Comparison of ENCODE assay signal across 12 mouse cellular contexts in genomic region chr13:82058131-82058731, GRCm38 (mm10).
DNase-seq lines count a peak whose midpoint lies in the region; ATAC-seq lines count a peak whose summit lies in the region.
"Had no signal": no experiment of that assay in that cellular context is flagged by ENCODE, and none has a peak within 500 bp of the region (broad histone marks: within the 10 kb centered on the region; RNA-seq: fewer than 3 reads in every experiment).

No protein-coding gene starts in this region.

- no peak overlapping the region for H3K9ac ChIP-seq in embryonic facial prominence, embryonic 11.5 days (replicated peaks; ENCODE audit: low read length)
- no peak overlapping the region for H3K9ac ChIP-seq in forebrain, embryonic 16.5 days (replicated peaks; ENCODE audit: low read depth, low read length)
- no peak overlapping the region for H3K9ac ChIP-seq in limb, embryonic 13.5 days
- no peak overlapping the region for H3K9ac ChIP-seq in intestine, embryonic 15.5 days
- H3K9ac ChIP-seq: liver, embryonic 15.5 days; stomach, embryonic 15.5 days had no signal

- H3K36me3 ChIP-seq in embryonic facial prominence, embryonic 11.5 days (replicated peaks; ENCODE audit: control insufficient read depth, insufficient read depth, low read depth, low read length) = no peaks in the 10 kb centered on the region
- no peaks in the 10 kb centered on the region for H3K36me3 ChIP-seq in embryonic facial prominence, embryonic 10.5 days (replicated peaks)
- no peaks in the 10 kb centered on the region for H3K36me3 ChIP-seq in forebrain, embryonic 16.5 days (ENCODE audit: control insufficient read depth, insufficient read depth)
- H3K36me3 ChIP-seq in limb, embryonic 13.5 days = no peaks in the 10 kb centered on the region
- H3K36me3 ChIP-seq in intestine, embryonic 15.5 days = no peaks in the 10 kb centered on the region
- H3K36me3 ChIP-seq: G1E; liver, embryonic 15.5 days; stomach, embryonic 15.5 days had no signal

- no peak; the same call in 1 of the 2 replicates for ATAC-seq in embryonic facial prominence, embryonic 11.5 days (replicated peaks; ENCODE audit: insufficient number of reproducible peaks, low FRiP score, low TSS enrichment, low read depth)
- ATAC-seq in forebrain, embryonic 16.5 days = peak; percentile 87
- ATAC-seq in limb, embryonic 13.5 days (ENCODE audit: low FRiP score, low read depth) = peak; percentile 44; the same call in 1 of the 2 replicates
- no peak for ATAC-seq in intestine, embryonic 15.5 days

- H3K27ac ChIP-seq in embryonic facial prominence, embryonic 11.5 days (replicated peaks; ENCODE audit: low read depth, low read length) = no peak overlapping the region
- H3K27ac ChIP-seq in embryonic facial prominence, embryonic 10.5 days (replicated peaks) = no peak overlapping the region
- H3K27ac ChIP-seq in forebrain, embryonic 16.5 days (ENCODE audit: low read length) = peak overlapping the region; percentile 9; the same call in 1 of the 2 replicates
- H3K27ac ChIP-seq in limb, embryonic 13.5 days = no peak overlapping the region
- no peak overlapping the region for H3K27ac ChIP-seq in intestine, embryonic 15.5 days
- H3K27ac ChIP-seq: liver, embryonic 15.5 days; stomach, embryonic 15.5 days had no signal

- WGBS in embryonic facial prominence, embryonic 11.5 days = 14% methylated on average over 3 of the region's 3 CpGs
- 26% methylated on average over 3 of the region's 3 CpGs for WGBS in embryonic facial prominence, embryonic 10.5 days
- 3% methylated on average over 3 of the region's 3 CpGs for WGBS in forebrain, embryonic 16.5 days
- WGBS in limb, embryonic 13.5 days = 6% methylated on average over 3 of the region's 3 CpGs
- 52% methylated on average over 3 of the region's 3 CpGs for WGBS in intestine, embryonic 15.5 days

- no peak overlapping the region for H3K4me2 ChIP-seq in embryonic facial prominence, embryonic 11.5 days (ENCODE audit: low read depth, low read length)
- no peak overlapping the region for H3K4me2 ChIP-seq in forebrain, embryonic 16.5 days (ENCODE audit: low read length)
- H3K4me2 ChIP-seq in limb, embryonic 13.5 days (replicated peaks) = no peak overlapping the region
- H3K4me2 ChIP-seq in intestine, embryonic 15.5 days (replicated peaks) = no peak overlapping the region
- H3K4me2 ChIP-seq: liver, embryonic 15.5 days; stomach, embryonic 15.5 days had no signal

- H3K4me1 ChIP-seq in embryonic facial prominence, embryonic 11.5 days (ENCODE audit: control insufficient read depth, insufficient read depth, low read length) = no peaks in the 10 kb centered on the region
- H3K4me1 ChIP-seq in embryonic facial prominence, embryonic 10.5 days = peaks cover 16% of the 10 kb centered on the region
- peaks cover 12% of the 10 kb centered on the region for H3K4me1 ChIP-seq in forebrain, embryonic 16.5 days (replicated peaks; ENCODE audit: control insufficient read depth, insufficient read depth, low read length)
- H3K4me1 ChIP-seq in limb, embryonic 13.5 days = peaks cover 21% of the 10 kb centered on the region
- H3K4me1 ChIP-seq in intestine, embryonic 15.5 days (replicated peaks) = no peaks in the 10 kb centered on the region
- H3K4me1 ChIP-seq: liver, embryonic 15.5 days; stomach, embryonic 15.5 days had no signal

- no peak overlapping the region for H3K4me3 ChIP-seq in embryonic facial prominence, embryonic 11.5 days (ENCODE audit: low read depth, low read length)
- no peak overlapping the region for H3K4me3 ChIP-seq in embryonic facial prominence, embryonic 10.5 days
- H3K4me3 ChIP-seq in forebrain, embryonic 16.5 days (replicated peaks; ENCODE audit: low read length) = no peak overlapping the region
- no peak overlapping the region for H3K4me3 ChIP-seq in limb, embryonic 13.5 days
- no peak overlapping the region for H3K4me3 ChIP-seq in intestine, embryonic 15.5 days (replicated peaks)
- H3K4me3 ChIP-seq: liver, embryonic 15.5 days; stomach, embryonic 15.5 days had no signal

- no peaks in the 10 kb centered on the region for H3K27me3 ChIP-seq in embryonic facial prominence, embryonic 11.5 days (ENCODE audit: control insufficient read depth, insufficient read depth, low read length)
- H3K27me3 ChIP-seq in embryonic facial prominence, embryonic 10.5 days (replicated peaks; ENCODE audit: low read depth, poor library complexity, severe bottlenecking) = no peaks in the 10 kb centered on the region
- no peaks in the 10 kb centered on the region for H3K27me3 ChIP-seq in forebrain, embryonic 16.5 days (replicated peaks; ENCODE audit: control insufficient read depth, insufficient read depth, low read length)
- H3K27me3 ChIP-seq in limb, embryonic 13.5 days = no peaks in the 10 kb centered on the region
- H3K27me3 ChIP-seq in intestine, embryonic 15.5 days (replicated peaks) = no peaks in the 10 kb centered on the region
- H3K27me3 ChIP-seq: liver, embryonic 15.5 days; stomach, embryonic 15.5 days had no signal

- peak; percentile 31 for DNase-seq in embryonic facial prominence, embryonic 11.5 days (ENCODE audit: low spot score)
- no peak for DNase-seq in embryonic facial prominence, embryonic 10.5 days (ENCODE audit: low spot score)
- DNase-seq in MN1 (ENCODE audit: low spot score) = peak; percentile 19
- DNase-seq in liver = no peak
- DNase-seq in adrenal gland, adult 8-10 months = no peak
- DNase-seq: cerebellum, adult 9-10 months had no signal

- no peaks in the 10 kb centered on the region for H3K9me3 ChIP-seq in embryonic facial prominence, embryonic 11.5 days (replicated peaks; ENCODE audit: control insufficient read depth, low read length)
- no peaks in the 10 kb centered on the region for H3K9me3 ChIP-seq in embryonic facial prominence, embryonic 10.5 days
- H3K9me3 ChIP-seq in forebrain, embryonic 16.5 days (ENCODE audit: control insufficient read depth, low read length) = no peaks in the 10 kb centered on the region
- H3K9me3 ChIP-seq in limb, embryonic 13.5 days = no peaks in the 10 kb centered on the region
- H3K9me3 ChIP-seq in intestine, embryonic 15.5 days = no peaks in the 10 kb centered on the region
- H3K9me3 ChIP-seq: G1E; liver, embryonic 15.5 days; stomach, embryonic 15.5 days had no signal

Comparison
In these comparisons a context has a peak if more than half of its experiments do, and no peak if none do; other contexts are left out.
1. DNase-seq: peak in embryonic facial prominence, embryonic 11.5 days (single experiment) and MN1 (single experiment); none in embryonic facial prominence, embryonic 10.5 days (single experiment), liver (single experiment) and adrenal gland, adult 8-10 months (single experiment).
2. ATAC-seq: peak in forebrain, embryonic 16.5 days (single experiment) and limb, embryonic 13.5 days (single experiment); none in embryonic facial prominence, embryonic 11.5 days (single experiment) and intestine, embryonic 15.5 days (single experiment).